Mouse (Mus musculus) spleen, adult 2 months (tissue): ENCODE measurements around the gene Map3k10. TPM values are rescaled to one million over a fixed set of nuclear protein-coding genes. Genes with fewer than 3 reads are reported as not detected.
A peak's percentile ranks its signal among the peaks of the same experiment; 100 is the strongest.

Experiments
- DNase-seq, 2 experiments: peaks; one replicate each; pipeline versions ENCODE4 v3.0.0 to v3.0.0-alpha.2; 2012 to 2021; ENCODE audit warnings: low spot score in 2 of 2, low read depth in 1 of 2
- H3K27ac ChIP-seq: fragments of 200-500 bp; 2 replicates; pipeline ENCODE4 v1.5.1; 2012; ENCODE audit warnings: low read length, inconsistent platforms; ENCODE audit not compliant: insufficient read depth
- H3K27me3 ChIP-seq: fragments of 200-500 bp; 2 replicates; pipeline ENCODE4 v1.6.1; 2012; ENCODE audit warnings: mild to moderate bottlenecking, moderate library complexity, low read length, inconsistent platforms; ENCODE audit not compliant: control insufficient read depth, insufficient read depth
- H3K36me3 ChIP-seq: fragments of 200-500 bp; 2 replicates; pipeline ENCODE4 v1.6.1; 2012; ENCODE audit warnings: mild to moderate bottlenecking, low read length, inconsistent platforms; ENCODE audit not compliant: control insufficient read depth, insufficient read depth
- H3K4me1 ChIP-seq: fragments of 200-500 bp; 2 replicates; pipeline ENCODE4 v1.6.1; 2011; ENCODE audit warnings: inconsistent platforms; ENCODE audit not compliant: control insufficient read depth, insufficient read depth, insufficient read length
- H3K4me3 ChIP-seq: fragments of 200-500 bp; 2 replicates; pipeline ENCODE4 v1.5.1; 2011; ENCODE audit warnings: mild to moderate bottlenecking, inconsistent platforms; ENCODE audit not compliant: insufficient read depth, insufficient read length; ENCODE audit errors: extremely low read depth
- CTCF ChIP-seq: fragments of 200-500 bp; IDR thresholded peaks from 2 replicates; pipeline ENCODE4 v1.5.1; 2011; ENCODE audit warnings: mild to moderate bottlenecking, inconsistent platforms; ENCODE audit not compliant: insufficient read depth, insufficient read length, insufficient replicate concordance; ENCODE audit errors: extremely low read depth
- POLR2A ChIP-seq: fragments of 200-500 bp; IDR thresholded peaks from 2 replicates; pipeline ENCODE4 v1.6.1; 2011; ENCODE audit warnings: low read depth, low read length, inconsistent platforms
- WGBS: fragments of 180-500 bp; shearing (Covaris S2); methylation state at CpG from one replicate; pipeline ENCODE4 v1.1.7; 2018; 5-methylcytosine and 5-hydroxymethylcytosine counted together
- polyA plus RNA-seq: library from polyadenylated mRNA; depleted of rRNA; stranded (reverse); fragments of >200 nt; gene quantifications from 2 replicates; pipeline ENCODE4 v1.2.3, GENCODE M21; 2012; rRNA removed

Map3k10 gene
- polyA plus RNA-seq, 1 experiment: 16.1 TPM

DNA sequence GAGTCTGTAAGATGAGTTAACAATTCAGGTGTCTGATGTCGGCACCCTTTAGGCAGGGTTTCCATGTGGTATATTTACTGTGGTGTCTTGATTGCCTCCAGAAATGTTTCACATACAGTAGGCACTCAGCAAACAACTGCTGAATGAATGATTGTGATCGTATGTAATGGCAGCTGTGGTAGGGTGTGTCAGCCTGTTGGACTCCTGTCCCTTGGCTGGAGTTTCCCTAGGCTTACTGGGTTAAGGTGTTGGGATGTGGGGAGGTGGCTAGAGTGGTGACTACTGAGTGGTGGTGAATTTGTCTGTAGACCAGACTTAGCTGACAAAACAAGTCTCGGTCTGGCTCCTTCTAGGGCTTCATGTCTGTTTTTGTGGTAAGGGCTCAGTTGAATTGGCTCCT, 64.0 kb downstream of the Map3k10 start:
- 91% methylated on average over 3 of the region's 3 CpGs for WGBS

DNA sequence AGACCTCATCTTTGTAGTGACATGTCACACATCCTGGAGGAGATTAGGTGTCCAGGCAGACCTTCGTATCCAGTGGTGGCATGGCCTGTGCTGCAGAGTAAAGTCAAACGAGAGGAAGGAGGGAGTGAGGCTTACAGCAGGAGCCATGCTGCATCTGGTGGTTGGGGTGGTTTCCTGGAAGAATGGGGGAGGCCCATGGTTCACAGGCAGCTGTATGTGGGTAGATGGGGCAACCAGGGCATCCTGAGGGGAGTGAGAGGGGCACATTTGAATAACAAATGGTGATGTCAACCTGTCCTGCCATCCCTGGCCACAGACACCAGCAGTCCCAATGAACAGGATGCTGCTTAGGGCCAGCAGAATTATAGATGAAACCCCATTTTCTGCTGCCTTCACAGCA, 64.7 kb downstream of the Map3k10 start:
- DNase-seq: no peak
- TF ChIP-seq CTCF: no peak
- no peak for TF ChIP-seq POLR2A
- no peak overlapping the region for H3K27ac ChIP-seq

More for the DNA sequence above, 64.0 kb downstream of the Map3k10 start:
- Histone ChIP-seq H3K27ac (no peak overlapping the region), H3K27me3 (no peaks in the 10 kb centered on the region), H3K4me3 (no peak overlapping the region), H3K4me1 (peaks cover 15% of the 10 kb centered on the region; the same call in 1 of the 2 replicates), H3K36me3 (peaks cover 9% of the 10 kb centered on the region)
- TF ChIP-seq CTCF (no peak), POLR2A (no peak)
- DNase-seq: no peak

GRCm38 (mm10) chr7:27609285-27609684, 65.1 kb downstream of the Map3k10 start:
- no peak overlapping the region for H3K27ac ChIP-seq
- no peak for DNase-seq
- WGBS: 79% methylated on average over 4 of the region's 4 CpGs

More for the DNA sequence above, 64.7 kb downstream of the Map3k10 start:
- Histone ChIP-seq H3K4me3 (no peak overlapping the region), H3K27me3 (no peaks in the 10 kb centered on the region), H3K36me3 (peaks cover 9% of the 10 kb centered on the region), H3K4me1 (peaks cover 15% of the 10 kb centered on the region; the same call in 1 of the 2 replicates)
- 41% methylated on average over 2 of the region's 2 CpGs for WGBS

GRCm38 (mm10) chr7:27608130-27608529, 66.3 kb downstream of the Map3k10 start:
- Histone ChIP-seq H3K27me3 (no peaks in the 10 kb centered on the region), H3K36me3 (peaks cover 9% of the 10 kb centered on the region), H3K4me1 (peaks cover 16% of the 10 kb centered on the region; the same call in 1 of the 2 replicates), H3K27ac (no peak overlapping the region), H3K4me3 (no peak overlapping the region)
- TF ChIP-seq POLR2A (no peak), CTCF (no peak)
- WGBS: 82% methylated on average over 3 of the region's 3 CpGs
- no peak for DNase-seq

More at GRCm38 (mm10) chr7:27609285-27609684, 65.1 kb downstream of the Map3k10 start:
- H3K36me3 ChIP-seq: peaks cover 9% of the 10 kb centered on the region
- H3K4me3 ChIP-seq: no peak overlapping the region
- peaks cover 15% of the 10 kb centered on the region; the same call in 1 of the 2 replicates for H3K4me1 ChIP-seq
- TF ChIP-seq POLR2A (no peak), CTCF (no peak)
- H3K27me3 ChIP-seq: no peaks in the 10 kb centered on the region

DNA sequence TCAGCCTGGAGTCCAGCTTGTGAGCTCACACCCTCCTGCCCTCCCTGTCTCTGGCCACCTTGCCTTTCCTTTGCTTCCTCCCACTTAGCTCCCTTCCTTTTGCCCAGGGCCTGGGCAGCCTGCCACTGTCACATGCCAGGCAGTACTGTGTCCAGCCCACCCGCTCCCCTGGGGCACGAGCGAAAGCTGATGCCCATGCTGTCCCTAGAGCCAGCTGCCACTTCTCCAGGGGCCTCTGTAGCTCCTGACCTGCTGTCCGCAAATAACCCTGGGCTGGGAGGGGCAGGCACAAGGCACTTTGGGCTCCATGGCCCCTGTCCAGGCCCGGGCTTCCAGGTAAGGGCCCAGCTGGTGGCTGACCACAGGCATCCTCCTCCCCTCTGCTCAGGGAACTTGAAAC, 66.8 kb downstream of the Map3k10 start:
- H3K27me3 ChIP-seq: no peaks in the 10 kb centered on the region
- H3K36me3 ChIP-seq: peaks cover 9% of the 10 kb centered on the region
- 52% methylated on average over 5 of the region's 5 CpGs for whole genome bisulfite sequencing
- peak overlapping the region; percentile 8; the same call in 1 of the 2 replicates for H3K27ac ChIP-seq
- TF ChIP-seq POLR2A: no peak
- no peak for TF ChIP-seq CTCF
- H3K4me3 ChIP-seq: no peak overlapping the region
- DNase-seq: no peak
- H3K4me1 ChIP-seq: peaks cover 19% of the 10 kb centered on the region; the same call in 1 of the 2 replicates

DNA sequence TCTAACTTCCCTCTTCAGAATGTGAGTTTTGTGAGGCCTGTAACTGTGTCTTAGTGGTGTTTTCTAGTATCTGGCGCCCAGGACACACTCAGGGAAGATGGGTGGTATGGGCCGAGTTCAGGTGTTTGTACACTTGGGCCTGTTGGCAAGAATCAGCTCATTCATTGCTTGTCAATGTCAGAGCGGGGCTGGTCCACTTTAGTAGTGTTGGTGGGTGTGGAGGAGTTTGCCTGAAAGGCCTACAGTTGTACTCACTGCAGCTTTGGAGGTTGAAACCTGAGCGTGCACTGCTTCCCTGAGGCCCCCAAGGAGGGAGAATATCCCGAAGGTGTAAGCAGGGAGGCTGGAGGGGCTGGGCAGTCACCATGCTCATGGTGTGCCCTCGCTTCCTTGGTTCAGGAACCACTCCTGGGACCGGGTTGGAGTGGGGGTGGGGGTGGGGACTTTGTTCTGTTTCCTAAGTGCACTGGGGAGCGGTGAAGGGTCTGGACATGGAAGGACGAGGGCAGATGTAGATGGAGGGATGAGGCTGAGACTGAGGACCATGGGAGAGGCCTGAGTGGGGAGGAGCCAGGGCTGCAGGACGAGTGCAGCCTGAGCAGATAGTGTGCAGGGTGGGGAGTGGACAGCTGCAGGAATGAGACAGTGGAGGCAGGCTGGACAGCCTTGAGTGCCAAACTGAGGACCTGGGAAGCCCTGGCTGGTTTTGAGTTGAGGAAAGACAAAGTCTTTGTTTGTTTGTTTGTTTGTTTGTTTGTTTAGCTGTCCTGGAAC, 67.7 kb downstream of the Map3k10 start:
- TF ChIP-seq CTCF (no peak), POLR2A (no peak)
- H3K4me3 ChIP-seq: no peak overlapping the region
- peaks cover 9% of the 10 kb centered on the region for H3K36me3 ChIP-seq
- DNase-seq: no peak
- no peaks in the 10 kb centered on the region for H3K27me3 ChIP-seq
- WGBS: 72% methylated on average over 10 of the region's 10 CpGs
- peaks cover 19% of the 10 kb centered on the region; the same call in 1 of the 2 replicates for H3K4me1 ChIP-seq
- no peak overlapping the region for H3K27ac ChIP-seq

Other genes starting within 250 kb of the Map3k10 start
- 0.23 and 0.41 TPM in 2 replicates for gene Sptbn4, start 226.9 kb downstream of the Map3k10 start, polyA plus RNA-seq
- gene Blvrb, start 226.6 kb downstream of the Map3k10 start, polyA plus RNA-seq: 280 and 330 TPM in 2 replicates
- gene Sertad3, start 200.8 kb downstream of the Map3k10 start, polyA plus RNA-seq: 13.9 and 16.0 TPM in 2 replicates
- gene Sertad1, start 187.7 kb downstream of the Map3k10 start, polyA plus RNA-seq: 21.9 and 33.0 TPM in 2 replicates
- gene Prx, start 175.3 kb downstream of the Map3k10 start, polyA plus RNA-seq: 0.68 and 0.72 TPM in 2 replicates
- gene Hipk4, start 151.3 kb downstream of the Map3k10 start, polyA plus RNA-seq: 0.28 and 0.47 TPM in 2 replicates
- 266 and 280 TPM in 2 replicates for gene Pld3, start 121.4 kb downstream of the Map3k10 start, polyA plus RNA-seq
- gene 2310022A10Rik, start 121.4 kb downstream of the Map3k10 start, polyA plus RNA-seq: 25.9 and 26.5 TPM in 2 replicates
- gene Akt2, start 83.0 kb downstream of the Map3k10 start, polyA plus RNA-seq: 48.7 and 48.8 TPM in 2 replicates
- not detected in 2 replicates for gene Ttc9b, start 20.7 kb downstream of the Map3k10 start, polyA plus RNA-seq
- gene Zfp607b, start 14.7 kb upstream of the Map3k10 start, polyA plus RNA-seq: 0.06 and 0.13 TPM in 2 replicates
- gene Zfp60, start 56.8 kb upstream of the Map3k10 start, polyA plus RNA-seq: 1.2 TPM in 2 replicates
- gene Zfp626, start 132.6 kb upstream of the Map3k10 start, polyA plus RNA-seq: 0.53 and 0.75 TPM in 2 replicates
- gene Zfp59, start 164.0 kb upstream of the Map3k10 start, polyA plus RNA-seq: 0.25 and 0.39 TPM in 2 replicates
- 0.54 and 0.88 TPM in 2 replicates for gene Zfp607a, start 182.9 kb upstream of the Map3k10 start, polyA plus RNA-seq